Mouse (Mus musculus): ENCODE data around the gene Hck.

DNA sequence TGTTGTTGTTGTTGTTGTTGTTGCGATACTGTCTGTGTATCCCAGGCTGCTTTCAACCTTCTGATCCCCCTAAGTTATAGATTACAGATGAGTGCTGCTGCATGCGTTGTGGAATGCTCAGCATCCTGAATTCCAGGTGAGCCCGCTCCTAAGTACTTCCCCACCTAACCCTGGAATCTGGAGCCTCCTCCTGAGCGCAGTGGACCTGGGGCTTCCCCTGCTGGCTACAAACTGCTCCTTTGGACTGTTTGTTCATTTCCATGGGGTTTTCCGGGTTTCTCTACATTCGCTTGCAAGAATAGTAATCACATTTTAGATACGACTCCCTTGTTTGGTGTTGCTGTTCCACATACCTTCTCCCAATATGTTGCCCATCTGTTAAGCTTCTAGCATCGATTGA lies 25.0 kb upstream of the Hck start:
- TF ChIP-seq CHD2 (IDR thresholded peaks at IDR 0.05; ENCODE audit: low read depth, low read length) (no peak), ZC3H11A (IDR thresholded peaks at IDR 0.05; ENCODE audit: borderline replicate concordance, low read depth, low read length) (no peak), HCFC1 (IDR thresholded peaks at IDR 0.05; ENCODE audit: borderline replicate concordance, insufficient read depth, low read length) (no peak), ZNF384 (IDR thresholded peaks at IDR 0.05; ENCODE audit: low read depth, low read length) (no peak)

Measured in ES-E14 (cell line).